Mouse (Mus musculus): ENCODE results near the gene 4931428L18Rik. TPM values are rescaled to one million over a fixed set of nuclear protein-coding genes. Genes with fewer than 3 reads are reported as not detected.

Gene 4931428L18Rik
- polyA plus RNA-seq, 1 experiment: not detected

DNA sequence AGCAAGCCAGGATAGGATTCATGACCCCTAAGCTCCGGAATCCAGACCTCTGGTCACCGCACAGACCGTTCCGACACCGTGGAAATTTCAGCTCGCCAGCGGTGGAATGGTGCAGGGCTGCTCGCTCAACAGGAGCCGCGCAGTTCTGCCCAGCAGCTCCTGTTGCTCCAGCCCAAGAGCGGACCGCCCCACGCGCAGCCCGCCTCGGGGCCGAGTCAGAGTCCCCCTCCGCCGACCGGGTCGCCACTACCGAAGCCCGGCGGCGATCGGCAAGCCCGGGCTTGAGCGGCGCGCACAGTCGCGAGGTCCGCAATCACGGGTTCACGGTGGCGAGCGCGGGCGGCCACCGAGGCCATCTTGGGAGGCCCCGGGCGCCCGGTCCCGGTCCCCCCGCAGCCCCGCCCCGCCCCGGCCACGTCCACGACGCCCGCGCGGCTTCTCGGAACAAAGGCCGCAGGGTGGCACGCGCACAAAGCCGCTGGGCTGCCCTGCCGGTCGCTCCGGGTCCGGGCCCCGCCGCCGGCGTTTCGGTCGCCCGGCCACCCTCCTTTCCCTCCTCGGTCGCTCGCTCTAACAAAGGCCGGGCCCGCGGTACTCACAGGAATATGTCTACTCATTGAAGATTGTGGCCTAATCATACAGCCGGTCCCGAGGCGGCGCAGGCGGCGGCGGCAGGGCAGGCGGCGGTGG, 273.4 kb downstream of the 4931428L18Rik start:
- DNase-seq (ENCODE audit: extremely low spot score in 1 of 2, low spot score in 1 of 2): peak in 1 of 2 experiments; percentile 37

DNA sequence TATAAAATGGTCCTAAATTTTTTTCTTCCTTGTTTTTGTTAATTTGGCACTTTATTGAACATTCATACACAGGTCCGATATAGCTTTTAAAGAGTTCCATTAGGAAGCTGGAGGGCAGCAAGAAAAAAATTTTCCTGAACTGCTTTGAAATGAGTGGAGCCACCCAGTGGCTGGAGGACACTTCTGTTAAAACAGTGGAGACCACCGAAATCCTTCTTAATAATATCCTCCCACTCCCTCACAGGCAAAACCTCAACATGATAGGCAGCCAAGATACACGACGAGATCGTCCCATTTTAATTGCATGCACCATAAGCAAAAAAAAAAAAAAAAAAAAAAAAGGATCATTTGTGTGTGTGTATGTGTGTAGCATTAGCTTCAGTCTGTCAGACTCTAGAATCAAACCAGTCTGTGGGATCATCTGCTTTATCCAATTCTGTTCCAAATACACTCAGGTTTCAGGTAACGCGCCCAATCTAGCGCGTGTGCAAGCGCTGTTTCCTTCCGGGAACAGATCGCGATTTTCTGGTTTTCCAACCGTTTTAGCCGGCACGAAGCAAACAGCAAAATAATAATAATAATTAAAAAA, 274.0 kb downstream of the 4931428L18Rik start:
- peak in 1 of 2 experiments; percentile 42 for DNase-seq (ENCODE audit: extremely low spot score in 1 of 2, low spot score in 1 of 2)

Other genes with a start within 250 kb of the 4931428L18Rik start
- not detected in 2 replicates for gene AC153137.1, start 244.7 kb downstream of the 4931428L18Rik start, polyA plus RNA-seq (2012; rRNA removed)
- 0.08 TPM in 1 of 2 replicates, not detected in the other for gene Lgsn, start 46.3 kb downstream of the 4931428L18Rik start, polyA plus RNA-seq (2012; rRNA removed)
- not detected in 2 replicates for gene Pih1d3, start 154 bp upstream of the 4931428L18Rik start, polyA plus RNA-seq (2012; rRNA removed)

Data from frontal cortex, adult 2 months (tissue).